Mouse (Mus musculus) heart, postnatal 0 days (tissue): ENCODE data around the gene Nipal3. TPM values are rescaled to one million over a fixed set of nuclear protein-coding genes. Genes with fewer than 3 reads are reported as not detected.
A peak's percentile ranks its signal among the peaks of the same experiment; 100 is the strongest.

Source experiments
- ATAC-seq: fragments of 200-750 bp; cut with Nextera tagmentation; 2 replicates; pipeline ENCODE4 v1.8.0; 2017; ENCODE audit warnings: low read depth, moderate number of reproducible peaks, moderate library complexity; ENCODE audit not compliant: insufficient read depth
- DNase-seq: peaks from one replicate; pipeline ENCODE4 v3.0.0-alpha.2; 2016; ENCODE audit warnings: low spot score
- H3K27ac ChIP-seq: fragments of 300-500 bp; sonication (generic); 2 replicates; pipeline ENCODE4 v1.5.1; 2014; ENCODE audit warnings: low read depth, mild to moderate bottlenecking
- H3K27me3 ChIP-seq: fragments of 300-500 bp; sonication (generic); 2 replicates; pipeline ENCODE4 v1.6.1; 2014; ENCODE audit warnings: low read length, mixed read lengths; ENCODE audit not compliant: control insufficient read depth, insufficient read depth
- H3K36me3 ChIP-seq: fragments of 300-500 bp; sonication (generic); replicated peaks from 2 replicates; pipeline ENCODE4 v1.6.1; 2014; ENCODE audit warnings: low read length, mixed read lengths; ENCODE audit not compliant: control insufficient read depth, insufficient read depth
- H3K4me1 ChIP-seq: fragments of 300-500 bp; sonication (generic); 2 replicates; pipeline ENCODE4 v1.6.1; 2014; ENCODE audit warnings: antibody characterized with exemption; ENCODE audit not compliant: control insufficient read depth, insufficient read depth
- H3K4me2 ChIP-seq: fragments of 300-500 bp; sonication (generic); 2 replicates; pipeline ENCODE4 v1.6.1; 2014; ENCODE audit warnings: low read depth, mild to moderate bottlenecking, low read length, moderate library complexity
- H3K4me3 ChIP-seq: fragments of 300-500 bp; sonication (generic); 2 replicates; pipeline ENCODE4 v1.5.1; 2014; ENCODE audit warnings: low read depth, low read length
- H3K9ac ChIP-seq: fragments of 300-500 bp; sonication (generic); replicated peaks from 2 replicates; pipeline ENCODE4 v1.6.1; 2014; ENCODE audit warnings: low read depth, low read length, mixed read lengths
- H3K9me3 ChIP-seq: fragments of 300-500 bp; sonication (generic); replicated peaks from 2 replicates; pipeline ENCODE4 v1.6.1; 2016; ENCODE audit warnings: low read length; ENCODE audit not compliant: control insufficient read depth
- CTCF ChIP-seq: IDR thresholded peaks from 2 replicates; pipeline ENCODE4 v1.5.1; 2016; ENCODE audit warnings: antibody characterized with exemption, control low read depth, low read depth
- EP300 ChIP-seq: IDR thresholded peaks from 2 replicates; pipeline ENCODE4 v1.6.1; 2016; ENCODE audit warnings: antibody characterized with exemption, low read depth
- WGBS: fragments of 180-500 bp; shearing (Covaris S2); extraction: QIAGEN DNeasy Blood & Tissue Kit; methylation state at CpG from one replicate; pipeline ENCODE4 v1.1.7; 2014; 5-methylcytosine and 5-hydroxymethylcytosine counted together
- polyA plus RNA-seq: library from polyadenylated mRNA; unstranded; fragments of >200 nt; fragmentation: Nextera tagmentation; extraction: Ambion mirVana; gene quantifications from 2 replicates; pipeline ENCODE4 v1.2.1, GENCODE M21; 2015
- total RNA-seq: library from RNA; depleted of rRNA; stranded (reverse); fragments of >200 nt; gene quantifications from 2 replicates; pipeline ENCODE4 v1.2.3, GENCODE M21; 2014; ENCODE audit warnings: low replicate concordance

Gene Nipal3
- total and polyA plus RNA-seq, 2 experiments from 2014 or later: 4.7 to 28.7 TPM

DNA sequence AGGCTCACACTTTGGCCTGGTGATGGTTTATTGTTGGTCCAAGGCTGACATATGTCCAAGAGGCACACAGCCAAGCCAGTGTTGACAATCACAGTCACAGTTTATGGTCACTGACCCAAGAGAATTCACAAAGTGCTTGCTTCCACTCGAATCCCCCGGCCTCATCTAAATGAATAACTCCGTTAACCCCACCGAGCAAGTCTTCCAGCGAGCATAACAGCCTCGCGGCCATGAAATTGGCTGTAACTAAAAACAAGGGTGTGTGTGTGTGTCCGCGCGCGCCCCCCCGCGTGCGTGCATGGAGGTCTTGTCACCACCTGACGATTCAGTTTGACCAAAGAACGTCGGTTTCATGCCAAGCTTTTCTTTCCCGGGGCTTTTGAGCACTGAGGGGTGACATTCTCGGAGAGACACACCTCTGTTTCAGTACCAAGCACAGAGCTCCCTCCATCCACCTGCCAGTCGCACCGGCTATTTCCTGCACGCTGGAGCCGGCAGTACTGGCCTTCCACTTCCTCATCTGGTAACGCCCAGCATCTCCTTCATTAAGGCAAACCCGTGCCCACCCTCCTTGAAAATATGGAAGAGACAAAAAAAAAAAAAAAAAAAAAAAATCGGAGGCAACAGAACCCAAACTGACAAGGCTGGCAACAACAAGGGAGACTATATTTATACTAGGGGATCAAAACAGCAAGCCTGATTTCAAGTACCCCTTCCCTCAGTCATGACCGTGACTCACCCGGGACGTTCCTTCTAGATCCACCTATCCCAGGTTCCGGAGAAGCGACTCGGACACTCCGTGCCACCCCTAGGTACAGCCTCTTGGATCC lies 932 bp downstream of the Nipal3 start:
- ATAC-seq: no peak
- H3K9ac ChIP-seq: peak overlapping the region; percentile 56; the same call in 1 of the 2 replicates
- no peaks in the 10 kb centered on the region for H3K27me3 ChIP-seq
- H3K4me3 ChIP-seq: peak overlapping the region; percentile 81
- no peaks in the 10 kb centered on the region for H3K9me3 ChIP-seq
- peaks cover 10% of the 10 kb centered on the region; the same call in 1 of the 2 replicates for H3K36me3 ChIP-seq
- peak overlapping the region; percentile 98 for H3K4me2 ChIP-seq
- peak overlapping the region; percentile 49 for H3K27ac ChIP-seq
- 2% methylated on average over 33 of the region's 33 CpGs for WGBS
- no peak for TF ChIP-seq EP300
- no peak for DNase-seq
- peaks cover 12% of the 10 kb centered on the region for H3K4me1 ChIP-seq

DNA sequence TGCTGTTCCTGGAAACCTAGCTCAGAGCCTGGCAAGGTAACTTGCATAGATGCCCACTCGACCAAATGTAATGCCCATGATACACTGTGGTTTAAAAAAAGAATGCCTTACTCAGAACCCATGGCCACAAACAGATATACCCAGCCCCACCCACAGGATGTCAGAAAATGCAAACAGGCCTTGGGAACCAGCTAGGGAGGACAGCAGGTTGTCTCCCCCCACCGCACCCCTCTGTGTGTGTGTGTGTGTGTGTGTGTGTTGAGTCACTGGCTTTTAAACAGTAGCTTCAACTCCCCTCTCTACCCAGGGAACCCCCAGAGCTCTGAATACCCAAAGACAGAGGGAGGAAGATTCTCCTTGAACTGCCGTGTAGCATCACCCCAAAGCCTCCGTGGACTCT lies 1.6 kb downstream of the Nipal3 start:
- TF ChIP-seq EP300: no peak
- no peak for TF ChIP-seq CTCF
- H3K9me3 ChIP-seq: no peaks in the 10 kb centered on the region
- DNase-seq (no peak), ATAC-seq (no peak)
- H3K4me3 ChIP-seq: peak overlapping the region; percentile 81
- WGBS: 44% methylated on average over 4 of the region's 4 CpGs
- H3K4me1 ChIP-seq: peaks cover 12% of the 10 kb centered on the region
- H3K27ac ChIP-seq: peak overlapping the region; percentile 49; the same call in 1 of the 2 replicates
- no peaks in the 10 kb centered on the region for H3K27me3 ChIP-seq
- H3K36me3 ChIP-seq: peaks cover 11% of the 10 kb centered on the region; the same call in 1 of the 2 replicates
- H3K4me2 ChIP-seq: peak overlapping the region; percentile 98
- no peak overlapping the region for H3K9ac ChIP-seq

DNA sequence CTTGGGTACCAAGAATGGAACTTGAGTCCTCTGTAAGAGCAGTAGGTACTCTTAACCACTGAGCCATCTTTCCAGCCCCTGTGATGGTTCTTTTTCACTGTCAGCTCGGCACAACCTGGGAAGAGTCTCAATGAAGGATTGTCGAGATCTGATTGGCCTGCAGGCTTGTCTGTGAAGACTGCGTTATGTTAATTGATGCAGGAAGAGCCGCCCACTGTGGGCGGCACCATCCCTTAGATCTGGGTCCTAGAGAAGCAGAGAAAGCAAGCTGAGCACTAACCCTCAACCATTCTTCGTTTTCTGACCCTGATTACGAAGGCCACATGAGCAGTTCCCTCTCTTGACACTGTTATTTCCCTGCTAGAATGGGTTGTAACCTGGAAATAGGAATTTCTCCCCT lies 5.6 kb downstream of the Nipal3 start:
- Histone ChIP-seq H3K9ac (no peak overlapping the region), H3K9me3 (no peaks in the 10 kb centered on the region), H3K4me3 (no peak overlapping the region), H3K36me3 (peaks cover 11% of the 10 kb centered on the region; the same call in 1 of the 2 replicates), H3K27me3 (no peaks in the 10 kb centered on the region), H3K27ac (no peak overlapping the region), H3K4me2 (no peak overlapping the region), H3K4me1 (peaks cover 6% of the 10 kb centered on the region)
- 89% methylated on average over 7 of the region's 7 CpGs for WGBS
- DNase-seq (no peak), ATAC-seq (no peak)
- TF ChIP-seq CTCF: no peak
- no peak for TF ChIP-seq EP300

DNA sequence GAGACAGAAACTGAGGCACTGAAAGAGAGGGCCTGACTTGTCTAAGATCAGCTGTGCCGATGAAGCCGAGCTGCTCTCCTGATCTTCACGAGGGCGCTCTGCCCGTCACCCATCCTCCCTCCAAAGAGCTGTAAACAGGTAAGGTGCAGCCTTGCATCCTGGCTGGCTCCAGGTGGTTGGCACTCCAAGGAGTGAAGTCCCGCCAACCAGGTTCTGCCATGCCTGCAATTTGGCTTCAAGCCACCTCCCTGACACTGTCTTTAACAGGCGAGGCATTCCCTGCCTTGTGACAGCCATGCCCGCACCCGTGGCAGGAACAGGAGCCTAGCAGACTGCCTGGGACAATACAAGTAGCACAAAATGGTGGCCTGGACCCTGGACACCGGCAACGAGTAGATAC lies 8.5 kb downstream of the Nipal3 start:
- ATAC-seq (no peak), DNase-seq (no peak)
- no peaks in the 10 kb centered on the region for H3K4me1 ChIP-seq
- H3K4me2 ChIP-seq: no peak overlapping the region
- H3K27ac ChIP-seq: no peak overlapping the region
- 84% methylated on average over 11 of the region's 11 CpGs for WGBS
- TF ChIP-seq CTCF (no peak), EP300 (no peak)
- peaks cover 21% of the 10 kb centered on the region; the same call in 1 of the 2 replicates for H3K36me3 ChIP-seq
- H3K9me3 ChIP-seq: no peaks in the 10 kb centered on the region
- no peak overlapping the region for H3K4me3 ChIP-seq
- no peaks in the 10 kb centered on the region for H3K27me3 ChIP-seq
- H3K9ac ChIP-seq: no peak overlapping the region

DNA sequence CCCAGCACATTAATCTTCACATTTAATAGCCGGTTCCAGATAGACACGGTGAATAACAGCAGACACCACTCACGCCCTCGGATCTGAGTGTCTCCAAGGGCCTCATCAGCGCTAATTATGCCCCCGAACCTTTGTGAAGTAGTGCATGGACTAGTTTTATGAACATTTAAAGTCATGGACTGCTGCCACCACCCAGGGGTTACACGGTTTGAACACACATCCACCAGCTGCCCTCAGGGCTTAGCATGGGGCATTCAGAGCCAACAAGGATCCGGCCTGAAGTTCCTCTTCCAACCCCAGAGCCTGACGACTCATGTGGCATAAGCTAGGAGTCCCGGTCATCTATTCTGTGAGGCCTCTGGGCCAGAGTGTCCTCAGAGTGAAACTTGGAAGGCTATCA lies 9.8 kb downstream of the Nipal3 start:
- Histone ChIP-seq H3K9ac (no peak overlapping the region), H3K36me3 (peaks cover 21% of the 10 kb centered on the region), H3K27ac (no peak overlapping the region), H3K4me2 (no peak overlapping the region), H3K9me3 (no peaks in the 10 kb centered on the region), H3K4me3 (no peak overlapping the region), H3K27me3 (no peaks in the 10 kb centered on the region), H3K4me1 (no peaks in the 10 kb centered on the region)
- WGBS: 85% methylated on average over 10 of the region's 10 CpGs
- TF ChIP-seq EP300: no peak
- TF ChIP-seq CTCF: no peak
- ATAC-seq (no peak), DNase-seq (no peak)

DNA sequence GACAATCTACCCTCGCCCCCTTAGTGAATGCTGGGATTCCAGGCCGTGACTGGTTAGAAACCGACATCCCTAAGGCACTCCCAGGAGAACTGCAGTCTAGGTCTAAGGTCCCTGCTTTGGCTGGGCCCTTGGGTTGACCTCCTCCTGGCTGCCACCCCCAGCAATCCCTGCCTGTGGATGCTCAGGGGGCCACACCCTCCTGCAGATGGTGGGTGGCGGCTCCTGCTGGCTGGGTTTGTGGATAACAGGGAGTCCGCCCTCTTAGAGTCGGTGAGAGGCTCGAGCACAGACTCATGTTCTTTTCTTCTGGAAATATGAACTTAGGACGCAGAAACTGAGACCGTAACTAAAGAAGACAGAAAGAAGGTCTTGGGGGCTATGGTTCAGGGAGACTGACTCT lies 14.5 kb downstream of the Nipal3 start:
- H3K27ac ChIP-seq: no peak overlapping the region
- peaks cover 13% of the 10 kb centered on the region for H3K36me3 ChIP-seq
- H3K27me3 ChIP-seq: no peaks in the 10 kb centered on the region
- TF ChIP-seq CTCF: peak; percentile 9
- TF ChIP-seq EP300: no peak
- no peak for DNase-seq
- no peaks in the 10 kb centered on the region for H3K9me3 ChIP-seq
- WGBS: 81% methylated on average over 9 of the region's 9 CpGs
- ATAC-seq: no peak
- H3K9ac ChIP-seq: no peak overlapping the region
- H3K4me3 ChIP-seq: no peak overlapping the region
- H3K4me2 ChIP-seq: no peak overlapping the region
- no peaks in the 10 kb centered on the region for H3K4me1 ChIP-seq
